Mouse (Mus musculus): ENCODE measurements around the gene Rabgap1l.
"Not testable (repeated sequence)": the region's sequence is repeated elsewhere in the genome, so short reads cannot be mapped to it uniquely, and the experiment has no call there.

Rabgap1l gene

DNA sequence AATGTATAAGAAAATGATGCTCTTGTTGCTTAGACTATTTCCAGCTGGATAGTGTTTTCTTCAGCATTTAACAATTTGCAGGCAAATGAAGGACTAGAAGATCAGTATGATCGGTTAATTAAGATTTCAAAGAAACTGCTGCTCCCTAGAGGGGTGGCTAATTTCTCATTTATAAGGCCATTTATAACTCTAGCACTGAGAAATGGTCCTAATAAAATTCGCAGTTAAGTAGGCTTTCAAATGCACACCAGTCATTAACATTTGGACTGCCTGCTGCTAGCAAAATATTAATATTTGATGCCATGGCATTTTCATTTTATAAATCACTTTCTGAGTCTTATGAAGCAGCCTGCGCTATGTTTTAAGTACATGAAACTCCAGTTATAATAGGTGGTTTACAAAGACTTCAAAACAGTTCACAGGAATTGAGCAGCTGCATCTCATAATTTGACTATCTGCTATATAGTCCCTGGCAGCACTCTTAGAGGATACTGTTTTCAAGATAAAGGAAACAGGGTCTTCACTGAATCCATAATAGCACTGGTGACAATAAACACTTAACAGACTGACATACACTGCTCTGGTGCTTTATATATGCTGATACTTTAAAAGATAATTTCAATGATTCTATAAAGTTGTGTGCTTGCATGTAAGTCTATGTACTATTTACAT is 296.0 kb downstream of the Rabgap1l start:
- DNase-seq (ENCODE audit: low spot score in 2 of 2) = no peak

DNA sequence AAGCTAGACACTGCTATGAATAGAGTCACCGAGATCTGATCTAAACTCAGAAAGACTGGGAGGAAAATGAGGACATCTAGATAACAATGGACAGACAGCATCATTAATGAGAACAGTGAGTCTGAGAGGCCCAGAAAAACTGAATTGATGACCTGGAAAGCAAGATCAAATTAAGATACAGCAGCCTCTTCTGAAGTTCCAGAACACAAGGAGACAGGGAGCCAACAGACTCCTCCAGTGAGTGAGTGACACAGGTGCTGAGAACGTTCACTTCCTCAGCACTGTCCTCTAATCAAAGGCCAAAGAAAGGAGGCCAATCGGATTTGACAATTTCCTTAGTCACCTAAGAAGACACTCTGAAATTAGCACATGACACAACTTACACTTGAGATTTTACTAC is 307.3 kb downstream of the Rabgap1l start:
- no peak for DNase-seq (ENCODE audit: low spot score in 2 of 2)

DNA sequence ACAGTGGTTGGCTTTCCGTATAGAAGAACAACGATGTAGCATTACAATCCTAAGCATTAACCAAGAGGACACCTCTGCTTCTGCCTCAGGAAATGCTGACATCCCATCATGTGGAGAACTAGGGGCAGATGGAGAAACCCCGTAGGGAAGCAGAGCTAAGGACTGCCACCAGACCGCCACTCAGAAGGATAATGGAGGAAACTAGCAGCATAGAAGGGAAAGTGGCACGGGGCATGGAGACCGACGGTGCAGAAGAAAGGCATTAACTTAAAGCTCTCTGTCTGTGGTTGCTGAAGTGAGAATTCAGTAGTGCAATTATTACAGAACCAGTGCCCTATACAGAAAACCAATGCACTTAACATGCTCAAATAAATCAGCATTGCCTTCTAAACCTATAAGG is 308.0 kb downstream of the Rabgap1l start:
- no peak for DNase-seq (ENCODE audit: low spot score in 2 of 2)

DNA sequence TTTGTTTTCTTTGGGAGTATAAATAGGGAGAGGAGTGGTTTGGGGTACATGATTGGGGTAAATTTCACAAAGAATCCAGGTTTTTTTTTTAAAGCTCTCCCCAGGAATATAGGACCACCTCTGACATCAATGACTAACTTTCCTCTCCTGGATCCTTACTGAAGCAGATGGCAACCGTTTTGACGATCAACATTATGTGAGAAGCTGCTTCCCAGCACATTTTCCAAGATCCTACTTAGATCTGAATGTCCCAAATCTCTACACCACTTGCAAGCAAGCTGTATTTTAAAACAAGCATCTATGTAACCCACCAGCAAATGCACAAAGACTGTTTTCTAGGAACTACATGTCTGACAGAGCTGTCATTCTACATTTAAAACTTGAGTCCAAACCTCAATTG is 311.4 kb downstream of the Rabgap1l start:
- no peak for DNase-seq (ENCODE audit: low spot score in 2 of 2)

GRCm38 (mm10) chr1:160467443-160467842 is 325.6 kb downstream of the Rabgap1l start:
- no peak for DNase-seq (ENCODE audit: low spot score in 2 of 2)

- no peak for DNase-seq (ENCODE audit: low spot score in 2 of 2)
Measured at GRCm38 (mm10) chr1:160465186-160465585, 327.8 kb downstream of the Rabgap1l start.

DNA sequence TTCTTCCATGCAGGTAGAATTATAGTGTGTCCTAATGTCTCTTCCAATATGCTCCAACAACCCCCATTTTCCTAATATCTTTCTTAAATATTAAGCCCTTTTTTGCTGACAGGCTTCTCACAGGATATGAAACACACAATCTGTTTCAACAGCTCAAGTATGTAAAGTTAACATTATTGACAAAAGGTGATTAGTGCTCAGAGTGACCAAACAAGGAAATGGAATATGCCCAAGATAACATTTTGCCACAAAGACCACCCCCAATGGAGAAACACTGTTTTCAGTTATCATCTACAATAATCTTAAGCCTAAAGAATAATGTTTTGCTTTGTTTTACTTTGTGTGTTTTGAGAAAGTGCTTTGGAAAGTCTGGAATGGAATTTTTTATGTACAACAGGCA is 328.9 kb downstream of the Rabgap1l start:
- no peak for DNase-seq (ENCODE audit: low spot score in 2 of 2)

GRCm38 (mm10) chr1:160460346-160460745 is 332.7 kb downstream of the Rabgap1l start:
- no peak for DNase-seq (ENCODE audit: low spot score in 2 of 2)

GRCm38 (mm10) chr1:160451663-160452062 is 341.3 kb downstream of the Rabgap1l start:
- no peak for DNase-seq (ENCODE audit: low spot score in 2 of 2)

DNA sequence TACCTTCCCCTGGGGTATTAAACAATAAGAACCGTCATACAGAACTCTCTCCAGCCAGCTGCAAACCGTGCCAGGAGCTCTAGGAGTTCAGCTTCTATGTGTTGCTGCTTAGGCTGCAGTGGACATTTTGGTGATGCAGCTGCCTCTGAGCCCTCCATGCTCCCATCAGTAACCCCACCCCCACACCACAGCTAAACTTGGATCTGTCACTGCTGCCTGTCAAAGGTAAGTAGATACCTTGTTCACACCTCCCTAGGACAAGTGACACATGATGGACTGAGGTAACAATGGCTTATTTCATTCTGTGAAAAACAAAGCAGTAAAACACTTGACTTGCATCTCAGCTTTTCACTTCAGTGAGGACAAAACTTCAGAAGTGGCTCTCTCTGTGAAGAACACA is 344.3 kb downstream of the Rabgap1l start:
- DNase-seq (ENCODE audit: low spot score in 2 of 2) = no peak

DNA sequence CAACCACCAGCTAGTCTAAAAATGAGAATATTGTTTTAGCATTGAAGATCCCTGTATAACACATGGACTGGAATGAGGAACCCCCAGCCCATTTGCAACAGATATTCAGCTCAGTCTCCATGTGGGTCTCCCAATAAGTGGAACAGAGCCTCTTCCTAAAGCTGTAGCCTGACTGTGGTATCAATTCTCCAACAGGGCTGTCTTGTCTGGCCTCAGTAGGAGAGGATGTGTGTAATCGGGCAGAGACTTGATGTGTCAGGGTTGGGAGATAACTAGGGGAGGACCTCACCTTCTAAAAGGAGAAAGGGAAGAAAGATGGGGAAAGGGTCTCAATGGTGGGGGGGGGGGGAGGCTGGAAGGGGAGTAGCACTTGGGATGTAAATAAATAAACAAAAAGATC is 346.2 kb downstream of the Rabgap1l start:
- DNase-seq (ENCODE audit: low spot score in 2 of 2) = no peak

DNA sequence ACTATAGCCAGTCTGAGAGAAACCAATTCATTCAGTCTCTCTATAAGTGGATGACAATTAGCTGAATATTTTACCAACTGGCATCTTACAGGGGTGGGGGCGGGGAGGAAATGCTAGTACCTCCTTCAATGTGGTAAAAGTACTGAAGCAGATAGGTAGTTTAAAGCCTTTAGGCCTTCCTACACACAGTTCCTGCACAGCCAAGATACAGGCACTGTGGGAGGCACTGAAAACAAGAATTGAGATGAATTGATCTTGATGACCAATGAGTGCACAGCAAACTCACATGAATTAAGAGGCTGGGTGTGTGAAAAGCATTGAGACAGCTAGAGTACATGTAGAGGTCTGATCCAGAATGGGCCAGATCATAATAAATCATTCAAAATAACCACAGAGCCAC is 349.5 kb downstream of the Rabgap1l start:
- no peak for DNase-seq (ENCODE audit: low spot score in 2 of 2)

GRCm38 (mm10) chr1:160441679-160442078 is 351.3 kb downstream of the Rabgap1l start:
- no peak for DNase-seq (ENCODE audit: low spot score in 2 of 2)

DNA sequence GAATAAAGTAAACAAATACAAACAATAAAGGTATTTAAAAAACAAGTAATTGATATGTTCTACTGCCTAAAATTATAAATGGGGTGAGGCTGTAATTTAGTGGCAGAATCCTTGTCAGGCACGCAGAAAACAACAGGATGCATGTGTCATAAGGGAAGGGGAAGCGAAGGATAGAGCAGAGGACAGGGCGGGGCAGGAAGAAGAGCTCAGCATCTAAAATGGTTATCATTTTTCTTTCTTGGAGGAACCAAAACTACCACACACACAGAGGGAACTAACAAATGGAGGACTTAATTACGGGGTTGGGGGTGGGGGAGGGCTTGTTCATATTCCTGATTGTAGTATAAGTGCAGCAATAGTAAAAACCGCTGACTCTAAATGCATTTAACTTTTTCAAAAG is 351.9 kb downstream of the Rabgap1l start:
- no peak for DNase-seq (ENCODE audit: low spot score in 2 of 2)

- DNase-seq (ENCODE audit: low spot score in 2 of 2) = no peak
Measured at GRCm38 (mm10) chr1:160438820-160439219, 354.2 kb downstream of the Rabgap1l start.

DNA sequence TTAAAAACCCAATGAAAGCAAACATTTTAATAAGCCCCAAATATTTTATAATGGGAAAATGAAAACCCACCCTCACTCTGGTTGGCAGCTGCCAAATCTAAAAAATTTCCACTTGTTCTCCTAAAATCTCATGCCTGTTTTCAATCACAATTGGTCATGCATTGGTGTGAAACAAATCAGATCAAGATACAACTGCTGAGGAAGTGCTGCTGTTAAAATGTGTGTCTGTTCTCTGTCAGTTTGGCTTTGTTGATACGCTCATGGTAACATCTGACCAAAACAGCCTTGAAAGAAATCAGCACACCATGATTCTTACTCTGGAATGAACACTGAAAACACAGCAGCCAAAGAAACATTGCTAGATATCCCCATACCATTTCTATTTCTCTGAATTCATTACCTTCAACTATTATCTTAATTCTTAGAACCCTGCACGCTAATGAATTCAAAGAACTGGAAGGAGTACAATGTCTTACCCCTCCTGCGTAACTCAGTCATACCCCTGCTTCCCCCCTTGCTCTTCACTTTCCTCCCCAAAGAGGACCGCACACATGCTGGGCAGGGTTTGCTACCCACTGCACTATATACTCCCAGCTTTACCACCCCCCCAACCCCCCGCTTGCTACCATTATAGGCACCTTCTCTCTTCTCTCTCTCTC is 375.7 kb downstream of the Rabgap1l start:
- DNase-seq (ENCODE audit: low spot score in 2 of 2) = no peak

GRCm38 (mm10) chr1:160410822-160411221 is 382.2 kb downstream of the Rabgap1l start:
- no peak for DNase-seq (ENCODE audit: low spot score in 2 of 2)

DNA sequence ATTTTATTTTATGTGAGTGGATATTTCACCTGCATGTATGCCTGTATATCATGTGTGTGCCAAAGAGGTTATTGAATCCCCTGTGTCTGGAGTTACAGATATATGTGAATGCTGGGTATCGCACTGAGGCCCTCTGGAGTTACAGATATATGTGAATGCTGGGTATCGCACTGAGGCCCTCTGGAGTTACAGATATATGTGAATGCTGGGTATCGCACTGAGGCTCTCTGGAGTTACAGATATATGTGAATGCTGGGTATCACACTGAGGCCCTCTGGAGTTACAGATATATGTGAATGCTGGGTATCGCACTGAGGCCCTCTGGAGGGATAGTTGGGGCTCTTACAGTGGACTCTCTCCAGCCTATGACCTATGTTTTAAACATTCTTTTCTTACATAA is 383.3 kb downstream of the Rabgap1l start:
- DNase-seq (ENCODE audit: low spot score in 2 of 2) = not testable (repeated sequence)

DNA sequence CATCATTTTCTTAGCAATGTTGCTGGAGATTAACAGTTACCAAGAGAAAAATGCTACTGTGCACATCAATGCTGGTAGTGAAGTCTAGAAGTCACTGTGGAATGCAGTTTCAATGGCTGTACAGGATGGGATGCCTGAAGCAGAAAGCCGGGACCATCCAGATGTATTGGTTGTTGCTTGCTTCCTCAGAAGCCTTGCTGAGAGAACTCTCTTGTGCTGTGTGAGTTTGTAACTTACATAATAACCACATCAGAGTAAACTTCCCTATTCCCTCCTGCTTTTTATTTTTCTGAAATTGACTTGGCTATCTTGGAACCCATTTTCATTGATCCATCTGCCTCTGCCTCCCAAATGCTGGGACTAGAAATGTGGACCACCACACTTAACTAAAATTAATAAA is 383.9 kb downstream of the Rabgap1l start:
- DNase-seq (ENCODE audit: low spot score in 2 of 2) = no peak

DNA sequence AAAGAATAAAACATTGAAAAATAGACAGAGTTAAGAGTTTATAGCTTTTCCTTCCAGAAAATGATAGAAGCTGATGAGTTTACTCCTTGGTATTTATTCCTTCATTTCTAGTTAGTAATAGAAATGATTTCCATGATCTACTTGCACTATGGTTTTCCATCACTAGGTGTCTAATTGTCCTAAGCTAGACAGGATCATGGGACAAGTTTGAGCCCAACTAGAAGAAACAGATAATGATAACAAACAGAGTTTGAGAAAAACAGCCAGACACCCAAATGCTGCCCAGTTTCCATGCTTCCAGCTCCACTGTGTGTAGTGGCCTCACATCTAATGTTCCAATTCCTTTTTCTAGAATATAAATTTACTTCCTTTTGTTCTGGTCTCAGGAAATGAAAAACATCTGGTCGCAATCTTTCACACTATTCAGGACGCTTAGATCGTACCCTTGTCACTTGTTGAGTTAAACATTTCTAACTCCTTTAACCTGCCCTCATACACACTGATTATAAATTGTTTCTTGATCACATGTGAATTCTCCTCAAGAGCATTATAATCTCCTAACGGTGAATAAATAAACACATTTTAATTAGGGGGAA is 384.6 kb downstream of the Rabgap1l start:
- DNase-seq (ENCODE audit: low spot score in 2 of 2) = no peak

DNA sequence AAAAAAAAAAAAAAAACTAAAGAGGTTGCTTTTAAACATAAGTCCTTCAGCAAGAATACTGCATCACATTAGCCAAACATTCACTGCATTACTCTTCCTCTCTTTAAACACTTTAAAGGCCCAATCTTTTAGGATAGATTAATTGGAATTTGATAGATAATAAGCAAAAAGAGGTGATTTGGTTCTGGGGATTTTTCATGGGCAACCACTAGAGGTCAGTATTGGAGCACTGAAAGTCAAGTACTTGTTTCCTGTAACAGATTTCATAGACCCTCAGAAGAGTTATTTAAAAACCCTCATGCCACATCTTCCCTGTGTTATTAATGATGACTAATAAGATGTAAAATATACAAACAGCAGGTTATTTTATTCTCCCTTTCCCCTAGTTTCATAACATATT is 393.6 kb downstream of the Rabgap1l start:
- no peak for DNase-seq (ENCODE audit: low spot score in 2 of 2)

GRCm38 (mm10) chr1:160397037-160397436 is 396.0 kb downstream of the Rabgap1l start:
- DNase-seq (ENCODE audit: low spot score in 2 of 2) = no peak

- no peak for DNase-seq (ENCODE audit: low spot score in 2 of 2)
Measured at GRCm38 (mm10) chr1:160387446-160387845, 405.6 kb downstream of the Rabgap1l start.

Data from urinary bladder, postnatal 36 days (tissue).